Mouse (Mus musculus): Measurements from ENCODE around the gene Gnpat. TPM values are rescaled to one million over a fixed set of nuclear protein-coding genes. Genes with fewer than 3 reads are reported as not detected.

Gnpat gene
- total and polyA plus RNA-seq, 2 experiments from 2014 or later, result 114 to 117 TPM

DNA sequence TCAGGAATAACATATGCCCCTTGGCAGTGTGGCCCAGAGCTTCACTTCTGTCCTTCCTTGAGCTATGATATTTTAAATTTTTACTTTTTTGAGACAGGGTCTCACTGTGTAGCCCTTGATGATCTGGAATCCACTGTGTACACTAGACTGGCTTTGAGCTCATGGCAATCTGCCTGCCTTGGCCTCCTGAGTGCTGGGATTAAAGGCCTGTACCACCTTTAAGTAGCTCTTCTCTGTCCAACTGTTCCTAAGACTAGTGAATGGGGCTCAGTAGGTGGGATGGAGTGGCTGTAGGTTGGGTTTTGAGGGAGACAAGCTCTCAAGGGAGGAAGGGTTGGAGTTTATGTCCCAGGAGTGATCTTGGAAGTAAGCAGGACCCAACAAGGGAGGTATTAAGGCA, 27.0 kb upstream of the Gnpat start:
- ATAC-seq (ENCODE audit: insufficient read depth, low read depth) (no peak), DNase-seq (ENCODE audit: low spot score) (peak; percentile 8)
- Histone ChIP-seq H3K4me3 (ENCODE audit: low read depth, low read length) (no peak overlapping the region), H3K9me3 (replicated peaks; ENCODE audit: control insufficient read depth, low read length) (no peaks in the 10 kb centered on the region), H3K27ac (ENCODE audit: low read depth) (no peak overlapping the region), H3K4me1 (ENCODE audit: control insufficient read depth, insufficient read depth) (peaks cover 22% of the 10 kb centered on the region), H3K27me3 (ENCODE audit: control insufficient read depth, insufficient read depth, low read length) (no peaks in the 10 kb centered on the region), H3K4me2 (ENCODE audit: low read depth, low read length) (no peak overlapping the region), H3K9ac (replicated peaks; ENCODE audit: low read depth, low read length) (no peak overlapping the region), H3K36me3 (replicated peaks; ENCODE audit: control insufficient read depth, insufficient read depth, low read length) (peaks cover 31% of the 10 kb centered on the region)
- no peak for TF ChIP-seq CTCF (IDR thresholded peaks at IDR 0.05; ENCODE audit: low read depth)
- TF ChIP-seq EP300 (IDR thresholded peaks at IDR 0.05; ENCODE audit: low read depth), result no peak

DNA sequence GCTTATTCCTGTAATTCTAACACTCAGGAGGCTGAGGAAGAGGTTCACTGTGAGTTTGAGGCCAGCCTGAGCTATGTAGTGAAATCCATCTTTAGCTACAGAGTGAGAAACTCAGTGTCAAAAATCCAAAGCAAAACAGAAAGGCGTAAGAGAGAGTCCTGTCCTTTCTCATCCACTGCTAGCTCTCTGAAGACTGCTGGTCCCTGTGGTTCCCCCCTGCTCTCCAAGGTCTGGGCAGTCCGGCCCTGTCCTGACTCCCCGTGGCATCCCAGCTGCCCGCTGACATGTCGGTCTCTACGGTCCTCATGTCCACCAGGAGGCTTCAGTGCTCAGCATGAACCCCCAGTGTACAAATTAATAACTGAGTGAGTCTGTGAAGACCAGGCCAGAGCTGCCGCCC, 26.6 kb upstream of the Gnpat start:
- Histone ChIP-seq H3K9ac (replicated peaks; ENCODE audit: low read depth, low read length) (no peak overlapping the region), H3K4me3 (ENCODE audit: low read depth, low read length) (no peak overlapping the region), H3K36me3 (replicated peaks; ENCODE audit: control insufficient read depth, insufficient read depth, low read length) (peaks cover 35% of the 10 kb centered on the region), H3K27ac (ENCODE audit: low read depth) (no peak overlapping the region), H3K4me2 (ENCODE audit: low read depth, low read length) (no peak overlapping the region), H3K27me3 (ENCODE audit: control insufficient read depth, insufficient read depth, low read length) (no peaks in the 10 kb centered on the region), H3K9me3 (replicated peaks; ENCODE audit: control insufficient read depth, low read length) (no peaks in the 10 kb centered on the region), H3K4me1 (ENCODE audit: control insufficient read depth, insufficient read depth) (peaks cover 22% of the 10 kb centered on the region)
- WGBS, result 81% methylated on average over 7 of the region's 7 CpGs
- ATAC-seq (ENCODE audit: insufficient read depth, low read depth) (no peak), DNase-seq (ENCODE audit: low spot score) (peak; percentile 2)
- TF ChIP-seq EP300 (IDR thresholded peaks at IDR 0.05; ENCODE audit: low read depth), result no peak
- no peak for TF ChIP-seq CTCF (IDR thresholded peaks at IDR 0.05; ENCODE audit: low read depth)

DNA sequence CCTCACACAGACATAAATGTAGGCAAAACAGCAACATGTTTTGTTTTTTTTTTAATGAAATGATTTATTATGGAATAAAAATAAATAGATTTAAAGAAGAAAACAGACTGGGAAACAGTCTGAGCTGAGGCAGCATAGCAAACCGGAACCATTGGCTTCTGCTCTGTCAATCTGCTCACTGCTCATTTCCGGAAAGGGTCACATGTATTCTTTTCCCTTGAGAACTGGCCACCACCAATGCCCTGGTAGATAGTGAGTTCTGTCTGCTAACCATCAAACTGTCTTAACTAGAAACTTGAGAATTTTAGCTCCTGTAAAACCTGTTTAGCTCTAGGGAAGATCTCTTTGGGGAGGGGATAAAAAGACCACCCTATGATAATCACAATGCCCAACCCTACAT, 25.9 kb upstream of the Gnpat start:
- Histone ChIP-seq H3K9ac (replicated peaks; ENCODE audit: low read depth, low read length) (no peak overlapping the region), H3K4me1 (ENCODE audit: control insufficient read depth, insufficient read depth) (peaks cover 22% of the 10 kb centered on the region), H3K4me3 (ENCODE audit: low read depth, low read length) (no peak overlapping the region), H3K27ac (ENCODE audit: low read depth) (no peak overlapping the region), H3K27me3 (ENCODE audit: control insufficient read depth, insufficient read depth, low read length) (no peaks in the 10 kb centered on the region), H3K4me2 (ENCODE audit: low read depth, low read length) (no peak overlapping the region), H3K36me3 (replicated peaks; ENCODE audit: control insufficient read depth, insufficient read depth, low read length) (peaks cover 42% of the 10 kb centered on the region), H3K9me3 (replicated peaks; ENCODE audit: control insufficient read depth, low read length) (no peaks in the 10 kb centered on the region)
- WGBS, result 74% methylated on average over 2 of the region's 2 CpGs
- ATAC-seq (ENCODE audit: insufficient read depth, low read depth) (no peak), DNase-seq (ENCODE audit: low spot score) (peak; percentile 2)
- no peak for TF ChIP-seq EP300 (IDR thresholded peaks at IDR 0.05; ENCODE audit: low read depth)

DNA sequence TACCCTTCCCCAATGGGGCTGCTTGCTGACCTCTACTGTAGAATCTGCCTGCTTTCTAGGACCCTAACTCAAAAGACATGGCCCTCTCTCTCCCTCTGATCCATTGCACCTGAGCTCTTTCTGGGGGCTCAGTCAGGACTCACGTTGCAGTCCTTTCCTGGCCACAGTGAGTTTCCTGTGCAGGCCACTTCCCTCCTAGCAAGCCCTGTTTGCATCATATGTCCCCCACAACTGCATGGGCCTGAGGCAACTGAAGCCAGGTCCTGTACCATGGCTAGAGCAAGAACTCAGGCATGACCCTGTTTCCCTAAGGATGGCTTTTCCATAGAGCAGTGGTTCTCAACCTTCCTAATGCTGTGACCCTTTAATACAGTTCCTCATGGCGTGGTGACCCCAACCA, 24.9 kb upstream of the Gnpat start:
- Histone ChIP-seq H3K4me1 (ENCODE audit: control insufficient read depth, insufficient read depth) (peaks cover 15% of the 10 kb centered on the region), H3K36me3 (replicated peaks; ENCODE audit: control insufficient read depth, insufficient read depth, low read length) (peaks cover 45% of the 10 kb centered on the region), H3K27ac (ENCODE audit: low read depth) (no peak overlapping the region), H3K9ac (replicated peaks; ENCODE audit: low read depth, low read length) (no peak overlapping the region), H3K4me2 (ENCODE audit: low read depth, low read length) (no peak overlapping the region), H3K9me3 (replicated peaks; ENCODE audit: control insufficient read depth, low read length) (no peaks in the 10 kb centered on the region), H3K27me3 (ENCODE audit: control insufficient read depth, insufficient read depth, low read length) (no peaks in the 10 kb centered on the region), H3K4me3 (ENCODE audit: low read depth, low read length) (no peak overlapping the region)
- 81% methylated on average over 2 of the region's 2 CpGs for WGBS
- ATAC-seq (ENCODE audit: insufficient read depth, low read depth) (no peak), DNase-seq (ENCODE audit: low spot score) (no peak)
- TF ChIP-seq EP300 (IDR thresholded peaks at IDR 0.05; ENCODE audit: low read depth) (no peak), CTCF (IDR thresholded peaks at IDR 0.05; ENCODE audit: low read depth) (no peak)

DNA sequence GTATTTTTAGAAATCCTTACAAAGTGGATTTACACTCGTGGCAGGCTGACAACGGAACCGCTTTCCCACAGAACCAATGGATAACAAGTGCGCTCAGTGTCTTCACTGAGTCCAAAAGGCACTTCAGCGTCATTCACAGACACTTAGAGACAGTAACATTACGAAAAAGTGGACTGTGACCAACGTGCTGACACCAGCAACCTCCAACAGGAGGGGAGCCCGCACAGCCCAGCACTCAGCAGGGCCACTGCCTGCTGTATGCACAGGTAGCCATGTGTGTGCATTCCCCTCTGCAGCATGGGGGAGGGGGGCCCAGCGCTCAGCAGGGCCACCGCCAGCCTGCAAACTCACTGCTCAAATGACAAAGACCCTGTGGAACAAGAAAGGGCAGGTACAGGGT, 23.5 kb upstream of the Gnpat start:
- H3K4me2 ChIP-seq (ENCODE audit: low read depth, low read length), result no peak overlapping the region

DNA sequence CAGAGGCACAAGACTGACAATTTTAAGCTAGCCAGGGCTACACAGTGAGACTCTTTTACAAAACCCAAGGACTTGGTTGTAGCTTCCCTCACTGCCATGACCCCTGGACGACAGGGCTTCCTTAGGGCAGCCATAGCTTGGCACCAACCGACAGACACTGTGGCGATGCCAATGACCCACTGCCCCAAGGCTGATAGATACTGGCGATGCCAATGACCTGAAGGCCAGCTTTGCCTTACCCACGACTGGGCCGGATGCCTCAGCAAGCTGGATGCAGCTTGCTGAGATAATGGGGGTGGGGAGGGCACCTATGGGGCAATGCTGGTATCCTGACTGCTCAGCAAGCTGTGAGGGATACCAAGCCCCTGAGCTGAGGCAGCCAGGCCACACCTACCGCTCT, 21.9 kb upstream of the Gnpat start:
- no peaks in the 10 kb centered on the region for H3K4me1 ChIP-seq (ENCODE audit: control insufficient read depth, insufficient read depth)
- TF ChIP-seq EP300 (IDR thresholded peaks at IDR 0.05; ENCODE audit: low read depth) (no peak), CTCF (IDR thresholded peaks at IDR 0.05; ENCODE audit: low read depth) (no peak)
- peaks cover 45% of the 10 kb centered on the region for H3K36me3 ChIP-seq (replicated peaks; ENCODE audit: control insufficient read depth, insufficient read depth, low read length)
- H3K9ac ChIP-seq (replicated peaks; ENCODE audit: low read depth, low read length), result no peak overlapping the region
- no peak for ATAC-seq (ENCODE audit: insufficient read depth, low read depth)
- H3K27me3 ChIP-seq (ENCODE audit: control insufficient read depth, insufficient read depth, low read length), result no peaks in the 10 kb centered on the region
- peak; percentile 2 for DNase-seq (ENCODE audit: low spot score)
- H3K4me3 ChIP-seq (ENCODE audit: low read depth, low read length), result no peak overlapping the region
- no peaks in the 10 kb centered on the region for H3K9me3 ChIP-seq (replicated peaks; ENCODE audit: control insufficient read depth, low read length)
- H3K4me2 ChIP-seq (ENCODE audit: low read depth, low read length), result no peak overlapping the region
- WGBS, result 94% methylated on average over 7 of the region's 7 CpGs
- H3K27ac ChIP-seq (ENCODE audit: low read depth), result no peak overlapping the region

More for the DNA sequence above, 23.5 kb upstream of the Gnpat start:
- Histone ChIP-seq H3K27me3 (ENCODE audit: control insufficient read depth, insufficient read depth, low read length) (no peaks in the 10 kb centered on the region), H3K9me3 (replicated peaks; ENCODE audit: control insufficient read depth, low read length) (no peaks in the 10 kb centered on the region), H3K27ac (ENCODE audit: low read depth) (no peak overlapping the region), H3K36me3 (replicated peaks; ENCODE audit: control insufficient read depth, insufficient read depth, low read length) (peaks cover 45% of the 10 kb centered on the region), H3K4me1 (ENCODE audit: control insufficient read depth, insufficient read depth) (0 out of 2 replicates have a peak, but pooled peaks cover 4% of the 10 kb centered on the region), H3K9ac (replicated peaks; ENCODE audit: low read depth, low read length) (no peak overlapping the region), H3K4me3 (ENCODE audit: low read depth, low read length) (no peak overlapping the region)
- peak; percentile 3 for DNase-seq (ENCODE audit: low spot score)
- WGBS, result 62% methylated on average over 10 of the region's 10 CpGs
- ATAC-seq (ENCODE audit: insufficient read depth, low read depth), result no peak
- no peak for TF ChIP-seq CTCF (IDR thresholded peaks at IDR 0.05; ENCODE audit: low read depth)
- TF ChIP-seq EP300 (IDR thresholded peaks at IDR 0.05; ENCODE audit: low read depth), result no peak
